Mouse (Mus musculus) MEL (cell line): ENCODE data around the gene Wdr86. TPM values are rescaled to one million over a fixed set of nuclear protein-coding genes. Genes with fewer than 3 reads are reported as not detected.

ENCODE experiments used
- DNase-seq: peaks from one replicate; pipeline ENCODE4 v3.0.0; 2011; ENCODE audit warnings: low read depth, low spot score
- H3K27ac ChIP-seq: 2 replicates; pipeline ENCODE4 v1.5.1; 2012; ENCODE audit warnings: low read depth, mild to moderate bottlenecking, control low read depth, low read length, moderate library complexity; ENCODE audit not compliant: control insufficient read depth
- H3K27me3 ChIP-seq, 2 experiments: fragments of 150-350 bp in 1 of 2; sonication (generic) in 1 of 2; 2 replicates each; pipeline ENCODE4 v1.6.1; 2012; ENCODE audit warnings: low read length in 2 of 2, mild to moderate bottlenecking in 2 of 2, improper control_type of control experiment in 1 of 2, moderate library complexity in 1 of 2; ENCODE audit not compliant: insufficient read depth in 2 of 2, control insufficient read depth in 1 of 2
- H3K36me3 ChIP-seq, 2 experiments: 2 replicates each; pipeline ENCODE4 v1.6.1; 2012 to 2014; ENCODE audit warnings: low read length in 2 of 2, improper control_type of control experiment in 1 of 2, inconsistent platforms in 1 of 2, mild to moderate bottlenecking in 1 of 2; ENCODE audit not compliant: insufficient read depth in 2 of 2, control insufficient read depth in 1 of 2
- H3K4me1 ChIP-seq, 2 experiments: fragments of 150-350 bp in 1 of 2; sonication (generic) in 1 of 2; 2 replicates each; pipeline ENCODE4 v1.6.1; 2012; ENCODE audit warnings: low read length in 2 of 2, improper control_type of control experiment in 1 of 2, mild to moderate bottlenecking in 1 of 2; ENCODE audit not compliant: insufficient read depth in 2 of 2, control insufficient read depth in 1 of 2
- H3K4me3 ChIP-seq, 2 experiments: fragments of 150-350 bp in 1 of 2; sonication (generic) in 1 of 2; 2 replicates each; pipeline ENCODE4 v1.5.1; 2012; ENCODE audit warnings: low read depth in 2 of 2, low read length in 2 of 2, mild to moderate bottlenecking in 2 of 2, moderate library complexity in 2 of 2, control low read depth in 1 of 2, improper control_type of control experiment in 1 of 2; ENCODE audit not compliant: control insufficient read depth in 1 of 2, insufficient read depth in 1 of 2
- H3K79me2 ChIP-seq: 2 replicates; pipeline ENCODE4 v1.6.1; 2012; ENCODE audit warnings: mild to moderate bottlenecking, low read length, moderate library complexity; ENCODE audit not compliant: control insufficient read depth, poor library complexity, insufficient read depth
- H3K9ac ChIP-seq: 2 replicates; pipeline ENCODE4 v1.6.1; 2012; ENCODE audit warnings: low read depth, mild to moderate bottlenecking, control low read depth, low read length, moderate library complexity; ENCODE audit not compliant: control insufficient read depth, poor library complexity, severe bottlenecking
- H3K9me3 ChIP-seq: fragments of 150-350 bp; sonication (generic); replicated peaks from 2 replicates; pipeline ENCODE4 v1.6.1; 2012; ENCODE audit warnings: mild to moderate bottlenecking, low read length, improper control_type of control experiment, moderate library complexity; ENCODE audit not compliant: insufficient read depth
- CHD1 ChIP-seq: IDR thresholded peaks from 2 replicates; pipeline ENCODE4 v1.6.1; 2012; ENCODE audit warnings: low read depth, mild to moderate bottlenecking, inconsistent platforms, low read length, improper control_type of control experiment
- CHD2 ChIP-seq: IDR thresholded peaks from 2 replicates; pipeline ENCODE4 v1.6.1; 2011; ENCODE audit warnings: low read length, improper control_type of control experiment
- CTCF ChIP-seq, 3 experiments: IDR thresholded peaks in 2 of 3; conservative IDR thresholded peaks in 1 of 3; 2 replicates each; pipeline ENCODE4 v1.5.1; 2011 to 2012; ENCODE audit warnings: low read length in 3 of 3, low read depth in 2 of 3, mild to moderate bottlenecking in 2 of 3, improper control_type of control experiment in 1 of 3, inconsistent platforms in 1 of 3, mixed read lengths in 1 of 3, moderate library complexity in 1 of 3; ENCODE audit not compliant: control insufficient read depth in 1 of 3, insufficient read depth in 1 of 3, poor library complexity in 1 of 3, severe bottlenecking in 1 of 3
- ELF1 ChIP-seq: IDR thresholded peaks from 2 replicates; pipeline ENCODE4 v1.6.1; 2014; ENCODE audit warnings: low read depth, mild to moderate bottlenecking, inconsistent platforms, low read length, improper control_type of control experiment, moderate library complexity
- GABPA ChIP-seq: IDR thresholded peaks from 2 replicates; pipeline ENCODE4 v1.6.1; 2012; ENCODE audit warnings: low read depth, mild to moderate bottlenecking, inconsistent platforms, low read length, improper control_type of control experiment, moderate library complexity
- HCFC1 ChIP-seq: IDR thresholded peaks from 2 replicates; pipeline ENCODE4 v1.6.1; 2012; ENCODE audit warnings: low read depth, mild to moderate bottlenecking, inconsistent platforms, low read length, improper control_type of control experiment, moderate library complexity
- KAT2A ChIP-seq: conservative IDR thresholded peaks from 2 replicates; pipeline ENCODE4 v1.6.1; 2012; ENCODE audit warnings: low read depth, low read length, improper control_type of control experiment, inconsistent platforms
- MEF2A ChIP-seq: IDR thresholded peaks from 2 replicates; pipeline ENCODE4 v1.6.1; 2014; ENCODE audit warnings: low read depth, mild to moderate bottlenecking, inconsistent platforms, low read length, improper control_type of control experiment; ENCODE audit not compliant: poor library complexity, insufficient replicate concordance, severe bottlenecking; ENCODE audit errors: extremely low read depth
- MXI1 ChIP-seq: IDR thresholded peaks from 2 replicates; pipeline ENCODE4 v1.6.1; 2011; ENCODE audit warnings: mild to moderate bottlenecking, low read depth, low read length, improper control_type of control experiment
- MYB ChIP-seq: IDR thresholded peaks from 2 replicates; pipeline ENCODE4 v1.6.1; 2011; ENCODE audit warnings: mild to moderate bottlenecking, low read depth, low read length, improper control_type of control experiment
- MYC ChIP-seq: IDR thresholded peaks from 2 replicates; pipeline ENCODE4 v1.6.1; 2011; ENCODE audit warnings: low read depth, mild to moderate bottlenecking, low read length, improper control_type of control experiment, moderate library complexity
- POLR2AphosphoS2 ChIP-seq: IDR thresholded peaks from 2 replicates; pipeline ENCODE4 v1.6.1; 2011; ENCODE audit warnings: low read length, improper control_type of control experiment
- POLR2AphosphoS5 ChIP-seq: IDR thresholded peaks from 2 replicates; pipeline ENCODE4 v1.6.1; 2012; ENCODE audit warnings: low read depth, borderline replicate concordance, mild to moderate bottlenecking, inconsistent platforms, low read length, moderate library complexity, mixed read lengths
- RAD21 ChIP-seq: IDR thresholded peaks from 2 replicates; pipeline ENCODE4 v1.6.1; 2011; ENCODE audit warnings: mild to moderate bottlenecking, low read depth, low read length, improper control_type of control experiment
- RCOR1 ChIP-seq: IDR thresholded peaks from 2 replicates; pipeline ENCODE4 v1.6.1; 2012; ENCODE audit warnings: low read depth, mild to moderate bottlenecking, inconsistent platforms, low read length, improper control_type of control experiment
- SIN3A ChIP-seq: IDR thresholded peaks from 2 replicates; pipeline ENCODE4 v1.6.1; 2012; ENCODE audit warnings: low read length, improper control_type of control experiment, inconsistent platforms
- SMC3 ChIP-seq: IDR thresholded peaks from 2 replicates; pipeline ENCODE4 v1.6.1; 2011; ENCODE audit warnings: low read depth, low read length, improper control_type of control experiment
- TAL1 ChIP-seq: IDR thresholded peaks from 2 replicates; pipeline ENCODE4 v1.6.1; 2012; ENCODE audit warnings: mild to moderate bottlenecking, inconsistent platforms, low read length, moderate library complexity, mixed read lengths
- TBP ChIP-seq: IDR thresholded peaks from 2 replicates; pipeline ENCODE4 v1.8.0; 2011; ENCODE audit warnings: low read depth, low read length, improper control_type of control experiment
- USF2 ChIP-seq, 2 experiments: IDR thresholded peaks; 2 replicates each; pipeline ENCODE4 v1.6.1; 2011 to 2012; ENCODE audit warnings: improper control_type of control experiment in 2 of 2, low read length in 2 of 2, borderline replicate concordance in 1 of 2, inconsistent platforms in 1 of 2, low read depth in 1 of 2, mild to moderate bottlenecking in 1 of 2; ENCODE audit not compliant: insufficient read depth in 1 of 2
- ZC3H11A ChIP-seq: IDR thresholded peaks from 2 replicates; pipeline ENCODE4 v1.6.1; 2012; ENCODE audit warnings: low read depth, mild to moderate bottlenecking, inconsistent platforms, low read length, improper control_type of control experiment
- ZKSCAN1 ChIP-seq: IDR thresholded peaks from 2 replicates; pipeline ENCODE4 v1.6.1; 2012; ENCODE audit warnings: low read depth, mild to moderate bottlenecking, inconsistent platforms, low read length, improper control_type of control experiment, moderate library complexity
- ZMIZ1 ChIP-seq: IDR thresholded peaks from 2 replicates; pipeline ENCODE4 v1.6.1; 2012; ENCODE audit warnings: low read depth, mild to moderate bottlenecking, inconsistent platforms, low read length, improper control_type of control experiment, moderate library complexity
- polyA plus RNA-seq, 2 experiments: library from polyadenylated mRNA; stranded (reverse) in 1 of 2; unstranded in 1 of 2; fragments of >175 nt in 1 of 2; fragments of >200 nt in 1 of 2; gene quantifications; 2 replicates each; pipeline versions ENCODE4 v1.2.1 to v1.2.4; 2012; ENCODE audit warnings: low replicate concordance in 2 of 2, low read depth in 1 of 2; ENCODE audit not compliant: insufficient read length in 2 of 2, insufficient read depth in 1 of 2, missing spikeins in 1 of 2
- total RNA-seq: library from RNA; depleted of rRNA; stranded (reverse); fragments of 300-350 nt; gene quantifications from 2 replicates; pipeline ENCODE4 v1.2.3, GENCODE M21; 2012; rRNA removed

The Wdr86 gene
- total and polyA plus RNA-seq, 3 experiments, result not detected

DNA sequence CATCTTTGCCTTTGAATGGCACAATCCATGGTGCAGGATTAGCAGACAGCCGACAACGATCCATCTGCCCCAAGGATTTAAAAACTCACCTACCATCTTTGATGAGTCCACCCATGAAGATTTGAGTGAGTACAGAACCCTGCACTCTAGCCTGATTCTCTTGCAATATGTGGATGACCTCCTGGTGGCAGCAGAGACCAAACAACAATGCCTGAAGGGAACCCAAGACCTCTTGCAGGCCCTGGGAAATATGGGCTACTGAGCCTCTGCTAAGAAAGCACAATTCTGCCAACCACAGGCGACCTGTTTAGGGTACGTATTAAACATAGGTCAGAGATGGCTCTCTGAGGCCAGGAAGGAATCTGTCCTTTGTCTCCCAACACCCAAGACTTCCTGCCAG, 56.3 kb downstream of the Wdr86 start:
- Histone ChIP-seq H3K79me2 (no peaks in the 10 kb centered on the region), H3K27me3 (peaks cover 6% of the 10 kb centered on the region in 2 experiments; a peak in 3 of 4 replicates), H3K9ac (no peak overlapping the region), H3K9me3 (no peaks in the 10 kb centered on the region), H3K27ac (no peak overlapping the region), H3K36me3 (no peaks in the 10 kb centered on the region), H3K4me3 (no peak overlapping the region), H3K4me1 (no peaks in the 10 kb centered on the region)
- DNase-seq, result peak; percentile 81
- TF ChIP-seq ZC3H11A, result peak; percentile 95
- no peak for TF ChIP-seq ZMIZ1
- no peak for TF ChIP-seq MEF2A
- peak; percentile 43; the same call in 1 of the 2 replicates for TF ChIP-seq SIN3A
- TF ChIP-seq ELF1, result no peak
- no peak for TF ChIP-seq TBP
- no peak for TF ChIP-seq USF2 (IDR thresholded peaks at IDR 0.05; ENCODE audit: borderline replicate concordance in 1 of 2, insufficient read depth in 1 of 2, low read depth in 1 of 2, low read length in 2 of 2)
- no peak for TF ChIP-seq CHD1
- TF ChIP-seq SMC3, result peak; percentile 90
- peak; percentile 93 for TF ChIP-seq RAD21
- TF ChIP-seq MYC, result no peak
- TF ChIP-seq HCFC1, result no peak
- no peak for TF ChIP-seq MYB
- TF ChIP-seq POLR2AphosphoS2, result no peak
- TF ChIP-seq GABPA, result no peak
- TF ChIP-seq ZKSCAN1, result no peak
- TF ChIP-seq RCOR1, result no peak
- no peak for TF ChIP-seq CHD2
- TF ChIP-seq TAL1, result no peak
- TF ChIP-seq KAT2A, result no peak
- peak; percentile 77 to 86 (median 86) for TF ChIP-seq CTCF (IDR thresholded peaks at IDR 0.05 in 2 of 3, conservative IDR thresholded peaks at IDR 0.05 in 1 of 3; ENCODE audit: control insufficient read depth in 1 of 3, insufficient read depth in 1 of 3, low read depth in 2 of 3, low read length in 3 of 3, poor library complexity in 1 of 3, severe bottlenecking in 1 of 3)
- no peak for TF ChIP-seq POLR2AphosphoS5
- TF ChIP-seq MXI1, result no peak

Other genes starting within 250 kb of the Wdr86 start
- gene Gbx1, start 203.5 kb downstream of the Wdr86 start, total RNA-seq, result 0.08 and 0.36 TPM in 2 replicates
- under 1 TPM in 1 of 2 experiments, not detected in 1; 0.49 TPM for gene Gbx1, start 203.5 kb downstream of the Wdr86 start, polyA plus RNA-seq
- 0.12 and 0.13 TPM in 2 replicates for gene Asb10, start 189.7 kb downstream of the Wdr86 start, total RNA-seq
- gene Asb10, start 189.7 kb downstream of the Wdr86 start, polyA plus RNA-seq, result under 1 TPM in 1 of 2 experiments, not detected in 1; 0.32 TPM
- gene 4931409K22Rik, start 173.9 kb downstream of the Wdr86 start, total RNA-seq, result not detected in 2 replicates
- gene 4931409K22Rik, start 173.9 kb downstream of the Wdr86 start, polyA plus RNA-seq, result not detected
- gene Abcf2, start 153.3 kb downstream of the Wdr86 start, total RNA-seq, result 228 and 257 TPM in 2 replicates
- 100 to 1,000 TPM in 1 of 2 experiments, not detected in 1; 244 TPM for gene Abcf2, start 153.3 kb downstream of the Wdr86 start, polyA plus RNA-seq
- 37.1 and 37.9 TPM in 2 replicates for gene Chpf2, start 144.0 kb downstream of the Wdr86 start, total RNA-seq
- 10 to 100 TPM in 1 of 2 experiments, not detected in 1; 39.7 TPM for gene Chpf2, start 144.0 kb downstream of the Wdr86 start, polyA plus RNA-seq
- gene Smarcd3, start 106.3 kb downstream of the Wdr86 start, total RNA-seq, result 2.1 and 2.7 TPM in 2 replicates
- gene Smarcd3, start 106.3 kb downstream of the Wdr86 start, polyA plus RNA-seq, result 10 to 100 TPM in 1 of 2 experiments, not detected in 1; 16.5 TPM
- 38.3 and 45.0 TPM in 2 replicates for gene Nub1, start 45.2 kb downstream of the Wdr86 start, total RNA-seq
- 10 to 100 TPM in 1 of 2 experiments, not detected in 1; 59.6 TPM for gene Nub1, start 45.2 kb downstream of the Wdr86 start, polyA plus RNA-seq
- gene Crygn, start 27.3 kb upstream of the Wdr86 start, total RNA-seq, result not detected in 2 replicates
- gene Crygn, start 27.3 kb upstream of the Wdr86 start, polyA plus RNA-seq, result under 1 TPM in 1 of 2 experiments, not detected in 1; 0.89 TPM
- gene Rheb, start 111.9 kb upstream of the Wdr86 start, total RNA-seq, result 61.3 and 67.7 TPM in 2 replicates
- 100 to 1,000 TPM; 114 to 731 TPM for gene Rheb, start 111.9 kb upstream of the Wdr86 start, polyA plus RNA-seq